ENCODE assay signal across 9 mouse cellular contexts in the genomic region with DNA sequence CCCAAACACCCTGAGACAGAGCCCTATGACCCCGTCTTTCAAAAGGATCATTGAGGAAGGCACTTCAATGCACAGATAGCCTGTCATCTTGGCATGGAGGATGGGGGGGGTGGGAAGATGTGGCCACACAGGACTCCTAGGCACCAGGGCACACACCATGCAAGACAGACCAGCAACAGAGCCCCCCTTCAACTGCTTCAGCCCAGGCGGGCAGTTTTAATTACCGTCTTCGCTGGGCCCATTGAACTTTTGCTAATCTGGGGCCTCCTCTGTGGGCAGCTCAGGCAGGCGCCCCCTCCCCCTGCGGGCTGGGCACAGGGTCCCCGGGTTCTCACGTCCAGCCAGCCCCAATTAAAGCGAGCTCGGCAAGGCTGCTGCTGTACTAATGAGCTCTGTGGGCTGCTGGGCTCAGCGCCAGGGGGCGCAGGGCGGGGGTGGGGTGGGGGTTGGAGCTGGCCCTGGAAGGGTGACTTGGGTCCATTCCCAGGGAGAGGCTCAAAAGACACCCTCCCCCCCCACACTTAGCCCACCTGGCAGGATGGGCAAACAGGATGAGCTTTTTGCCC. TPM values are rescaled to one million over a fixed set of nuclear protein-coding genes. Genes with fewer than 3 reads are reported as not detected.
DNase-seq lines count a peak whose midpoint lies in the region; ATAC-seq and TF ChIP-seq lines count a peak whose summit lies in the region.
"Had no signal": no experiment of that assay in that cellular context is flagged by ENCODE, and none has a peak within 500 bp of the region (broad histone marks: within the 10 kb centered on the region; RNA-seq: fewer than 3 reads in every experiment).

No protein-coding gene starts in this region.

- no peak for ATAC-seq in intestine, embryonic 16.5 days
- ATAC-seq in intestine, postnatal 0 days: no peak
- ATAC-seq in forebrain, embryonic 13.5 days: peak; percentile 71
- ATAC-seq in neural tube, embryonic 14.5 days (ENCODE audit: low read depth): peak; percentile 54; the same call in 1 of the 2 replicates
- no peak for ATAC-seq in kidney, embryonic 15.5 days (replicated peaks; ENCODE audit: low FRiP score)

- H3K36me3 ChIP-seq in intestine, embryonic 16.5 days (ENCODE audit: control insufficient read depth, insufficient read depth, low read length): no peaks in the 10 kb centered on the region
- no peaks in the 10 kb centered on the region for H3K36me3 ChIP-seq in intestine, postnatal 0 days (ENCODE audit: control insufficient read depth, insufficient read depth)
- no peaks in the 10 kb centered on the region for H3K36me3 ChIP-seq in forebrain, embryonic 13.5 days (ENCODE audit: poor library complexity, severe bottlenecking)
- H3K36me3 ChIP-seq in neural tube, embryonic 14.5 days (ENCODE audit: control insufficient read depth, insufficient read depth, low read length): no peaks in the 10 kb centered on the region
- no peaks in the 10 kb centered on the region for H3K36me3 ChIP-seq in kidney, embryonic 15.5 days

- H3K27ac ChIP-seq in intestine, embryonic 16.5 days (ENCODE audit: low read length): no peak overlapping the region
- H3K27ac ChIP-seq in intestine, postnatal 0 days (ENCODE audit: low read depth, low read length): no peak overlapping the region
- peak overlapping the region; percentile 92 for H3K27ac ChIP-seq in forebrain, embryonic 13.5 days
- peak overlapping the region; percentile 22; the same call in 1 of the 2 replicates for H3K27ac ChIP-seq in neural tube, embryonic 14.5 days (ENCODE audit: low read depth, low read length)
- no peak overlapping the region for H3K27ac ChIP-seq in kidney, embryonic 15.5 days

- peak; percentile 65 to 69 for DNase-seq in left cerebral cortex, postnatal 10 days (ENCODE audit: extremely low spot score in 1 of 2, low spot score in 2 of 2)
- no peak for DNase-seq in spleen, postnatal 14 days (ENCODE audit: low spot score in 2 of 2)
- no peak for DNase-seq in thymus, postnatal 25 days

- WGBS in intestine, embryonic 16.5 days: 37% methylated on average over 13 of the region's 13 CpGs
- WGBS in intestine, postnatal 0 days: 56% methylated on average over 13 of the region's 13 CpGs
- WGBS in forebrain, embryonic 13.5 days: 3% methylated on average over 13 of the region's 13 CpGs
- 10% methylated on average over 12 of the region's 13 CpGs for WGBS in neural tube, embryonic 14.5 days
- WGBS in kidney, embryonic 15.5 days: 21% methylated on average over 13 of the region's 13 CpGs

- no peak overlapping the region for H3K4me2 ChIP-seq in intestine, embryonic 16.5 days (ENCODE audit: low read depth, low read length)
- no peak overlapping the region for H3K4me2 ChIP-seq in intestine, postnatal 0 days (replicated peaks; ENCODE audit: low read depth)
- H3K4me2 ChIP-seq in forebrain, embryonic 13.5 days: peak overlapping the region; percentile 14; the same call in 1 of the 2 replicates
- no peak overlapping the region for H3K4me2 ChIP-seq in neural tube, embryonic 14.5 days (ENCODE audit: low read depth, low read length)
- no peak overlapping the region for H3K4me2 ChIP-seq in kidney, embryonic 15.5 days

- TF ChIP-seq CTCF in intestine, postnatal 0 days (IDR thresholded peaks at IDR 0.05; ENCODE audit: low read depth): no peak

- H3K27me3 ChIP-seq in intestine, embryonic 16.5 days (replicated peaks; ENCODE audit: control insufficient read depth, insufficient read depth, low read length): no peaks in the 10 kb centered on the region
- H3K27me3 ChIP-seq in intestine, postnatal 0 days (replicated peaks; ENCODE audit: control insufficient read depth, insufficient read depth, low read length): peaks cover 7% of the 10 kb centered on the region; the same call in 1 of the 2 replicates
- peaks cover 42% of the 10 kb centered on the region for H3K27me3 ChIP-seq in forebrain, embryonic 13.5 days
- H3K27me3 ChIP-seq in neural tube, embryonic 14.5 days (ENCODE audit: control insufficient read depth, insufficient read depth, low read length): peaks cover 10% of the 10 kb centered on the region
- H3K27me3 ChIP-seq in kidney, embryonic 15.5 days: peaks cover 51% of the 10 kb centered on the region

- H3K4me1 ChIP-seq in intestine, embryonic 16.5 days (ENCODE audit: control insufficient read depth, insufficient read depth, low read length): peaks cover 32% of the 10 kb centered on the region
- no peaks in the 10 kb centered on the region for H3K4me1 ChIP-seq in intestine, postnatal 0 days (replicated peaks; ENCODE audit: control insufficient read depth, insufficient read depth, low read length)
- peaks cover 97% of the 10 kb centered on the region for H3K4me1 ChIP-seq in forebrain, embryonic 13.5 days
- peaks cover 15% of the 10 kb centered on the region for H3K4me1 ChIP-seq in neural tube, embryonic 14.5 days (ENCODE audit: control insufficient read depth, insufficient read depth, low read length)
- H3K4me1 ChIP-seq in kidney, embryonic 15.5 days: peaks cover 70% of the 10 kb centered on the region

- H3K4me3 ChIP-seq in intestine, embryonic 16.5 days (ENCODE audit: low read length): no peak overlapping the region
- H3K4me3 ChIP-seq in intestine, postnatal 0 days (ENCODE audit: low read depth, low read length): no peak overlapping the region
- H3K4me3 ChIP-seq in forebrain, embryonic 13.5 days: no peak overlapping the region
- no peak overlapping the region for H3K4me3 ChIP-seq in neural tube, embryonic 14.5 days (ENCODE audit: low read depth, low read length)
- H3K4me3 ChIP-seq in kidney, embryonic 15.5 days (replicated peaks): no peak overlapping the region

- intact Hi-C loops in left cerebral cortex, postnatal 10 days (cut with DNase I): no loop called here

- no peaks in the 10 kb centered on the region for H3K9me3 ChIP-seq in intestine, embryonic 16.5 days (ENCODE audit: control insufficient read depth, low read length)
- no peaks in the 10 kb centered on the region for H3K9me3 ChIP-seq in intestine, postnatal 0 days (ENCODE audit: control insufficient read depth)
- H3K9me3 ChIP-seq in forebrain, embryonic 13.5 days (replicated peaks): no peaks in the 10 kb centered on the region
- H3K9me3 ChIP-seq in neural tube, embryonic 14.5 days (ENCODE audit: control insufficient read depth, low read length): no peaks in the 10 kb centered on the region
- no peaks in the 10 kb centered on the region for H3K9me3 ChIP-seq in kidney, embryonic 15.5 days (replicated peaks)

- H3K9ac ChIP-seq in intestine, embryonic 16.5 days (ENCODE audit: low read depth, low read length): 0 out of 2 replicates have a peak overlapping the region, but pooled peaks have one; percentile 12
- no peak overlapping the region for H3K9ac ChIP-seq in intestine, postnatal 0 days (ENCODE audit: low read depth, low read length)
- H3K9ac ChIP-seq in forebrain, embryonic 13.5 days: peak overlapping the region; percentile 32; the same call in 1 of the 2 replicates
- no peak overlapping the region for H3K9ac ChIP-seq in neural tube, embryonic 14.5 days (replicated peaks; ENCODE audit: low read depth, low read length)
- H3K9ac ChIP-seq in kidney, embryonic 15.5 days: no peak overlapping the region

RNA-seq across cellular contexts. Expression of a gene that starts 23.4 kb away (rescaled TPM):
- 9.0 and 9.8 TPM in 2 replicates for polyA plus RNA-seq in intestine, embryonic 16.5 days (2015; fragmentation: Nextera tagmentation; extraction: Ambion mirVana)
- polyA plus RNA-seq in intestine, postnatal 0 days (2015; fragmentation: Nextera tagmentation; extraction: Ambion mirVana): 2.6 and 3.5 TPM in 2 replicates
- polyA plus RNA-seq in forebrain, embryonic 13.5 days (2015; fragmentation: Nextera tagmentation; extraction: Ambion mirVana): 59.5 and 81.3 TPM in 2 replicates
- total RNA-seq in left cerebral cortex, postnatal 10 days (2021): 100 to 1,000 TPM in 1 of 2 experiments, 10 to 100 TPM in 1; 71.3 to 109 TPM
- polyA plus RNA-seq in neural tube, embryonic 14.5 days (2014; fragmentation: Nextera tagmentation; extraction: Ambion mirVana): 39.5 and 42.7 TPM in 2 replicates
- 16.2 and 17.4 TPM in 2 replicates for polyA plus RNA-seq in kidney, embryonic 15.5 days (2015; fragmentation: Nextera tagmentation; extraction: Ambion mirVana)
- total RNA-seq: megakaryocyte-erythroid progenitor cell, adult 5-6 weeks had no signal

RNA-seq across cellular contexts. Expression of a gene that starts 39.8 kb away (rescaled TPM):
- polyA plus RNA-seq in intestine, embryonic 16.5 days (2015; fragmentation: Nextera tagmentation; extraction: Ambion mirVana): 35.7 and 36.9 TPM in 2 replicates
- 18.5 and 18.8 TPM in 2 replicates for polyA plus RNA-seq in intestine, postnatal 0 days (2015; fragmentation: Nextera tagmentation; extraction: Ambion mirVana)
- polyA plus RNA-seq in forebrain, embryonic 13.5 days (2015; fragmentation: Nextera tagmentation; extraction: Ambion mirVana): 33.0 and 37.8 TPM in 2 replicates
- 10 to 100 TPM; 22.2 to 23.9 TPM for total RNA-seq in left cerebral cortex, postnatal 10 days (2021)
- 27.4 and 27.6 TPM in 2 replicates for polyA plus RNA-seq in neural tube, embryonic 14.5 days (2014; fragmentation: Nextera tagmentation; extraction: Ambion mirVana)
- polyA plus RNA-seq in kidney, embryonic 15.5 days (2015; fragmentation: Nextera tagmentation; extraction: Ambion mirVana): 37.4 and 37.5 TPM in 2 replicates

RNA-seq across cellular contexts. Expression of a gene that starts 40.1 kb away (rescaled TPM):
- polyA plus RNA-seq in intestine, embryonic 16.5 days (2015; fragmentation: Nextera tagmentation; extraction: Ambion mirVana): 130 and 144 TPM in 2 replicates
- 37.3 and 39.3 TPM in 2 replicates for polyA plus RNA-seq in intestine, postnatal 0 days (2015; fragmentation: Nextera tagmentation; extraction: Ambion mirVana)
- 189 and 190 TPM in 2 replicates for polyA plus RNA-seq in forebrain, embryonic 13.5 days (2015; fragmentation: Nextera tagmentation; extraction: Ambion mirVana)
- total RNA-seq in left cerebral cortex, postnatal 10 days (2021): 10 to 100 TPM in 1 of 2 experiments, 1 to 10 TPM in 1; 9.9 to 15.0 TPM
- polyA plus RNA-seq in neural tube, embryonic 14.5 days (2014; fragmentation: Nextera tagmentation; extraction: Ambion mirVana): 18.7 and 26.3 TPM in 2 replicates
- 192 and 195 TPM in 2 replicates for polyA plus RNA-seq in kidney, embryonic 15.5 days (2015; fragmentation: Nextera tagmentation; extraction: Ambion mirVana)

RNA-seq across cellular contexts. Expression of a gene that starts 45.7 kb away (rescaled TPM):
- 164 and 184 TPM in 2 replicates for polyA plus RNA-seq in intestine, embryonic 16.5 days (2015; fragmentation: Nextera tagmentation; extraction: Ambion mirVana)
- 91.4 and 92.9 TPM in 2 replicates for polyA plus RNA-seq in intestine, postnatal 0 days (2015; fragmentation: Nextera tagmentation; extraction: Ambion mirVana)
- polyA plus RNA-seq in forebrain, embryonic 13.5 days (2015; fragmentation: Nextera tagmentation; extraction: Ambion mirVana): 222 and 225 TPM in 2 replicates
- total RNA-seq in left cerebral cortex, postnatal 10 days (2021): 10 to 100 TPM; 26.5 to 28.9 TPM
- 116 and 118 TPM in 2 replicates for polyA plus RNA-seq in neural tube, embryonic 14.5 days (2014; fragmentation: Nextera tagmentation; extraction: Ambion mirVana)
- polyA plus RNA-seq in kidney, embryonic 15.5 days (2015; fragmentation: Nextera tagmentation; extraction: Ambion mirVana): 238 and 247 TPM in 2 replicates

Comparison
In these comparisons a context has a peak if more than half of its experiments do, and no peak if none do; other contexts are left out.
1. H3K9ac ChIP-seq: peak in intestine, embryonic 16.5 days (single experiment) and forebrain, embryonic 13.5 days (single experiment); none in intestine, postnatal 0 days (single experiment), neural tube, embryonic 14.5 days (single experiment) and kidney, embryonic 15.5 days (single experiment).
2. ATAC-seq: peak in forebrain, embryonic 13.5 days (single experiment) and neural tube, embryonic 14.5 days (single experiment); none in intestine, embryonic 16.5 days (single experiment), intestine, postnatal 0 days (single experiment) and kidney, embryonic 15.5 days (single experiment).
3. H3K27ac ChIP-seq: peak in forebrain, embryonic 13.5 days (single experiment) and neural tube, embryonic 14.5 days (single experiment); none in intestine, embryonic 16.5 days (single experiment), intestine, postnatal 0 days (single experiment) and kidney, embryonic 15.5 days (single experiment).
4. DNase-seq: peak in left cerebral cortex, postnatal 10 days (2 of 2); none in spleen, postnatal 14 days (0 of 2) and thymus, postnatal 25 days (single experiment).